Mouse (Mus musculus): ENCODE results near the gene 1110017D15Rik.

- no peak for TF ChIP-seq EP300 (IDR thresholded peaks at IDR 0.05; ENCODE audit: low read depth)
- TF ChIP-seq CTCF (IDR thresholded peaks at IDR 0.05; ENCODE audit: low read depth): no peak
Measured at GRCm38 (mm10) chr4:41477648-41478160, 39.4 kb downstream of the 1110017D15Rik start.

Data from liver, embryonic 14.5 days (tissue).